Mouse (Mus musculus) olfactory bulb, adult 2 months (tissue): ENCODE data around the gene Numbl. TPM values are rescaled to one million over a fixed set of nuclear protein-coding genes. Genes with fewer than 3 reads are reported as not detected.

Experiments used
- H3K27ac ChIP-seq: fragments of 200-500 bp; 2 replicates; pipeline ENCODE4 v1.5.1; 2012; ENCODE audit warnings: low read depth, low read length; ENCODE audit not compliant: insufficient read depth
- H3K4me1 ChIP-seq: fragments of 200-500 bp; 2 replicates; pipeline ENCODE4 v1.6.1; 2012; ENCODE audit warnings: low read length; ENCODE audit not compliant: control insufficient read depth, insufficient read depth
- H3K4me3 ChIP-seq: fragments of 200-500 bp; 2 replicates; pipeline ENCODE4 v1.5.1; 2012; ENCODE audit warnings: mild to moderate bottlenecking, low read depth, low read length, moderate library complexity; ENCODE audit not compliant: insufficient read depth
- CTCF ChIP-seq: fragments of 200-500 bp; IDR thresholded peaks from 2 replicates; pipeline ENCODE4 v1.5.1; 2012; ENCODE audit warnings: low read depth, mild to moderate bottlenecking, low read length, moderate library complexity; ENCODE audit not compliant: insufficient read depth
- POLR2A ChIP-seq: fragments of 200-500 bp; IDR thresholded peaks from 2 replicates; pipeline ENCODE4 v1.6.1; 2012; ENCODE audit warnings: mild to moderate bottlenecking, low read depth, low read length, moderate library complexity; ENCODE audit not compliant: insufficient read depth
- WGBS: fragments of 180-500 bp; shearing (Covaris S2); methylation state at CpG from one replicate; pipeline ENCODE4 v1.1.7; 2018; 5-methylcytosine and 5-hydroxymethylcytosine counted together
- polyA plus RNA-seq: library from polyadenylated mRNA; stranded (reverse); fragments of >200 nt; gene quantifications from 2 replicates; pipeline ENCODE4 v1.2.4, GENCODE M21; 2012; ENCODE audit warnings: low replicate concordance; ENCODE audit not compliant: missing spikeins, insufficient read depth, insufficient read length

Numbl gene
- polyA plus RNA-seq, 1 experiment = not detected

- TF ChIP-seq CTCF (no peak), POLR2A (no peak)
- no peak overlapping the region for H3K27ac ChIP-seq
- 62% methylated on average over 13 of the region's 13 CpGs for WGBS
- H3K4me1 ChIP-seq = peaks cover 9% of the 10 kb centered on the region; the same call in 1 of the 2 replicates
- H3K4me3 ChIP-seq = no peak overlapping the region
Observed at GRCm38 (mm10) chr7:27281717-27282116, 23.5 kb downstream of the Numbl start.

GRCm38 (mm10) chr7:27282225-27282624, 24.0 kb downstream of the Numbl start:
- Histone ChIP-seq H3K27ac (no peak overlapping the region), H3K4me1 (peaks cover 9% of the 10 kb centered on the region; the same call in 1 of the 2 replicates), H3K4me3 (no peak overlapping the region)
- 55% methylated on average over 4 of the region's 4 CpGs for WGBS
- TF ChIP-seq CTCF = no peak
- TF ChIP-seq POLR2A = no peak

GRCm38 (mm10) chr7:27284865-27285697, 26.8 kb downstream of the Numbl start:
- 2% methylated on average over 28 of the region's 28 CpGs for WGBS
- peaks cover 9% of the 10 kb centered on the region; the same call in 1 of the 2 replicates for H3K4me1 ChIP-seq
- no peak overlapping the region for H3K4me3 ChIP-seq
- TF ChIP-seq CTCF = no peak
- no peak for TF ChIP-seq POLR2A
- no peak overlapping the region for H3K27ac ChIP-seq

- no peak overlapping the region for H3K4me3 ChIP-seq
Observed at GRCm38 (mm10) chr7:27285698-27286066, 27.4 kb downstream of the Numbl start.

GRCm38 (mm10) chr7:27288732-27289131, 30.5 kb downstream of the Numbl start:
- H3K4me1 ChIP-seq = peaks cover 9% of the 10 kb centered on the region; the same call in 1 of the 2 replicates
- no peak overlapping the region for H3K4me3 ChIP-seq
- H3K27ac ChIP-seq = no peak overlapping the region
- TF ChIP-seq POLR2A (no peak), CTCF (no peak)
- 89% methylated on average over 7 of the region's 7 CpGs for WGBS

More at GRCm38 (mm10) chr7:27285698-27286066, 27.4 kb downstream of the Numbl start:
- H3K27ac ChIP-seq = no peak overlapping the region
- no peak for TF ChIP-seq CTCF
- no peak for TF ChIP-seq POLR2A
- H3K4me1 ChIP-seq = peaks cover 9% of the 10 kb centered on the region; the same call in 1 of the 2 replicates
- 5% methylated on average over 8 of the region's 8 CpGs for WGBS

- Histone ChIP-seq H3K27ac (no peak overlapping the region), H3K4me1 (peaks cover under 1% of the 10 kb centered on the region; the same call in 1 of the 2 replicates), H3K4me3 (no peak overlapping the region)
- TF ChIP-seq POLR2A = no peak
- no peak for TF ChIP-seq CTCF
- 60% methylated on average over 2 of the region's 2 CpGs for WGBS
Observed at GRCm38 (mm10) chr7:27290555-27290954, 32.3 kb downstream of the Numbl start.

- TF ChIP-seq CTCF (no peak), POLR2A (no peak)
- Histone ChIP-seq H3K27ac (no peak overlapping the region), H3K4me1 (no peaks in the 10 kb centered on the region), H3K4me3 (no peak overlapping the region)
- WGBS = 60% methylated on average over 12 of the region's 12 CpGs
Observed at GRCm38 (mm10) chr7:27291795-27292466, 33.7 kb downstream of the Numbl start.

- Histone ChIP-seq H3K27ac (no peak overlapping the region), H3K4me1 (no peaks in the 10 kb centered on the region), H3K4me3 (no peak overlapping the region)
- 70% methylated on average over 4 of the region's 4 CpGs for WGBS
- TF ChIP-seq CTCF (no peak), POLR2A (no peak)
Observed at GRCm38 (mm10) chr7:27295956-27296355, 37.7 kb downstream of the Numbl start.

GRCm38 (mm10) chr7:27296518-27296917, 38.3 kb downstream of the Numbl start:
- Histone ChIP-seq H3K27ac (no peak overlapping the region), H3K4me1 (no peaks in the 10 kb centered on the region), H3K4me3 (no peak overlapping the region)
- WGBS = 91% methylated on average over 4 of the region's 4 CpGs
- TF ChIP-seq POLR2A (no peak), CTCF (no peak)
